Mouse (Mus musculus) kidney, adult 2 months (tissue): Measurements from ENCODE around the gene Chd3. TPM values are rescaled to one million over a fixed set of nuclear protein-coding genes. Genes with fewer than 3 reads are reported as not detected.
"Not testable (repeated sequence)": the region's sequence is repeated elsewhere in the genome, so short reads cannot be mapped to it uniquely, and the experiment has no call there.

ENCODE experiments used
- DNase-seq: peaks from one replicate; pipeline ENCODE4 v3.0.0; 2021
- H3K27ac ChIP-seq: fragments of 200-500 bp; 2 replicates; pipeline ENCODE4 v1.5.1; 2012; ENCODE audit warnings: low read depth, low read length, control low read depth, inconsistent platforms; ENCODE audit not compliant: insufficient read depth
- H3K27me3 ChIP-seq: fragments of 200-500 bp; replicated peaks from 2 replicates; pipeline ENCODE4 v1.6.1; 2012; ENCODE audit warnings: mild to moderate bottlenecking, moderate library complexity, low read length, inconsistent platforms; ENCODE audit not compliant: control insufficient read depth, insufficient read depth
- H3K36me3 ChIP-seq: fragments of 200-500 bp; 2 replicates; pipeline ENCODE4 v1.6.1; 2012; ENCODE audit warnings: mild to moderate bottlenecking, moderate library complexity, low read length, inconsistent platforms; ENCODE audit not compliant: control insufficient read depth, insufficient read depth
- H3K4me1 ChIP-seq: fragments of 200-500 bp; 2 replicates; pipeline ENCODE4 v1.6.1; 2011; ENCODE audit warnings: low read length; ENCODE audit not compliant: control insufficient read depth, insufficient read depth
- H3K4me3 ChIP-seq: fragments of 200-500 bp; 2 replicates; pipeline ENCODE4 v1.5.1; 2011; ENCODE audit warnings: mild to moderate bottlenecking, low read depth, low read length, control low read depth; ENCODE audit not compliant: insufficient read depth
- CTCF ChIP-seq: fragments of 200-500 bp; conservative IDR thresholded peaks from 2 replicates; pipeline ENCODE4 v1.5.1; 2011; ENCODE audit warnings: low read depth, mild to moderate bottlenecking, control low read depth, low read length, moderate library complexity, mixed read lengths; ENCODE audit not compliant: insufficient read depth, insufficient read length
- POLR2A ChIP-seq: fragments of 200-500 bp; IDR thresholded peaks from one replicate; pipeline ENCODE4 v1.6.1; 2011; ENCODE audit warnings: low read depth, low read length, control low read depth
- WGBS: fragments of 180-500 bp; shearing (Covaris S2); methylation state at CpG from one replicate; pipeline ENCODE4 v1.1.7; 2018; 5-methylcytosine and 5-hydroxymethylcytosine counted together
- polyA plus RNA-seq: library from polyadenylated mRNA; depleted of rRNA; stranded (reverse); fragments of >200 nt; gene quantifications from 2 replicates; pipeline ENCODE4 v1.2.3, GENCODE M21; 2012

Gene Chd3
- polyA plus RNA-seq, 1 experiment, result 168 TPM

GRCm38 (mm10) chr11:69324749-69325148 lies 44.5 kb downstream of the Chd3 start:
- no peak for DNase-seq
- H3K4me1 ChIP-seq, result peaks cover 10% of the 10 kb centered on the region; the same call in 1 of the 2 replicates
- H3K4me3 ChIP-seq, result no peak overlapping the region
- no peak overlapping the region for H3K27ac ChIP-seq
- H3K36me3 ChIP-seq, result no peaks in the 10 kb centered on the region
- 79% methylated on average over 6 of the region's 6 CpGs for WGBS
- TF ChIP-seq POLR2A (no peak), CTCF (no peak)
- H3K27me3 ChIP-seq, result no peaks in the 10 kb centered on the region

GRCm38 (mm10) chr11:69323667-69324111 lies 45.5 kb downstream of the Chd3 start, which contains the start of the genes Cntrob and Trappc1:
TSS of gene Cntrob (minus strand) at chr11:69323775.
TSS of gene Trappc1 (plus strand) at chr11:69323980.
- Histone ChIP-seq H3K4me3 (peak within 1 kb of the TSS; percentile 75), H3K27ac (peak within 1 kb of the TSS; percentile 67), H3K4me1 (peaks cover 10% of the 10 kb centered on the region; the same call in 1 of the 2 replicates), H3K27me3 (no peaks in the 10 kb centered on the region), H3K36me3 (no peaks in the 10 kb centered on the region)
- TF ChIP-seq POLR2A (peak; percentile 59), CTCF (no peak)
- peak; percentile 100 for DNase-seq
- WGBS, result under 1% methylated on average over 30 of the region's 30 CpGs

GRCm38 (mm10) chr11:69322693-69323471 lies 46.3 kb downstream of the Chd3 start:
- Histone ChIP-seq H3K4me1 (peaks cover 10% of the 10 kb centered on the region; the same call in 1 of the 2 replicates), H3K27me3 (no peaks in the 10 kb centered on the region), H3K36me3 (no peaks in the 10 kb centered on the region), H3K27ac (peak overlapping the region; percentile 62), H3K4me3 (peak overlapping the region; percentile 68)
- no peak for TF ChIP-seq POLR2A
- no peak for TF ChIP-seq CTCF
- no peak for DNase-seq
- WGBS, result 12% methylated on average over 18 of the region's 18 CpGs

GRCm38 (mm10) chr11:69322010-69322409 lies 47.2 kb downstream of the Chd3 start:
- Histone ChIP-seq H3K4me3 (no peak overlapping the region), H3K27ac (no peak overlapping the region), H3K36me3 (no peaks in the 10 kb centered on the region), H3K4me1 (peaks cover 10% of the 10 kb centered on the region; the same call in 1 of the 2 replicates), H3K27me3 (no peaks in the 10 kb centered on the region)
- TF ChIP-seq POLR2A (no peak), CTCF (no peak)
- no peak for DNase-seq
- WGBS, result 82% methylated on average over 6 of the region's 6 CpGs

- WGBS, result 95% methylated on average over 6 of the region's 6 CpGs
- Histone ChIP-seq H3K4me3 (no peak overlapping the region), H3K27ac (no peak overlapping the region), H3K4me1 (peaks cover 10% of the 10 kb centered on the region; the same call in 1 of the 2 replicates), H3K36me3 (no peaks in the 10 kb centered on the region), H3K27me3 (no peaks in the 10 kb centered on the region)
- DNase-seq, result no peak
- TF ChIP-seq POLR2A, result no peak
- TF ChIP-seq CTCF, result no peak
Measured at GRCm38 (mm10) chr11:69321580-69321979, 47.6 kb downstream of the Chd3 start.

- H3K4me3 ChIP-seq, H3K27me3 ChIP-seq, DNase-seq, H3K4me1 ChIP-seq, H3K27ac ChIP-seq, H3K36me3 ChIP-seq: not testable (repeated sequence)
- 89% methylated on average over 3 of the region's 3 CpGs for WGBS
Measured at GRCm38 (mm10) chr11:69318000-69318399, 51.2 kb downstream of the Chd3 start.

- no peak for TF ChIP-seq CTCF
- no peak for TF ChIP-seq POLR2A
- Histone ChIP-seq H3K4me1 (no peaks in the 10 kb centered on the region), H3K27ac (no peak overlapping the region), H3K36me3 (no peaks in the 10 kb centered on the region), H3K27me3 (no peaks in the 10 kb centered on the region), H3K4me3 (no peak overlapping the region)
- 98% methylated on average over 6 of the region's 6 CpGs for WGBS
- DNase-seq, result no peak
Measured at GRCm38 (mm10) chr11:69316361-69316760, 52.8 kb downstream of the Chd3 start.
